Mouse (Mus musculus): ENCODE measurements around the gene Tubd1.

The Tubd1 gene

GRCm38 (mm10) chr11:86553525-86553924 is 8.7 kb downstream of the Tubd1 start:
- no peak for DNase-seq (ENCODE audit: inconsistent age in 2 of 2, low spot score in 1 of 2)

- no peak for DNase-seq (ENCODE audit: inconsistent age in 2 of 2, low spot score in 1 of 2)
Observed at GRCm38 (mm10) chr11:86558258-86558657, 13.5 kb downstream of the Tubd1 start.

- DNase-seq (ENCODE audit: inconsistent age in 2 of 2, low spot score in 1 of 2): peak in 1 of 2 experiments; percentile 77
Observed at GRCm38 (mm10) chr11:86568425-86568824, 23.6 kb downstream of the Tubd1 start.

GRCm38 (mm10) chr11:86570261-86570746 is 25.5 kb downstream of the Tubd1 start:
- peak; percentile 67 to 88 for DNase-seq (ENCODE audit: inconsistent age in 2 of 2, low spot score in 1 of 2)

GRCm38 (mm10) chr11:86571047-86571855 is 26.5 kb downstream of the Tubd1 start:
- no peak for DNase-seq (ENCODE audit: inconsistent age in 2 of 2, low spot score in 1 of 2)

- DNase-seq (ENCODE audit: inconsistent age in 2 of 2, low spot score in 1 of 2): no peak
Observed at GRCm38 (mm10) chr11:86571871-86572270, 27.1 kb downstream of the Tubd1 start.

GRCm38 (mm10) chr11:86572623-86573022 is 27.8 kb downstream of the Tubd1 start:
- DNase-seq (ENCODE audit: inconsistent age in 2 of 2, low spot score in 1 of 2): no peak

GRCm38 (mm10) chr11:86573646-86574231 is 28.9 kb downstream of the Tubd1 start:
- no peak for DNase-seq (ENCODE audit: inconsistent age in 2 of 2, low spot score in 1 of 2)

- no peak for DNase-seq (ENCODE audit: inconsistent age in 2 of 2, low spot score in 1 of 2)
Observed at GRCm38 (mm10) chr11:86574408-86574807, 29.6 kb downstream of the Tubd1 start.

GRCm38 (mm10) chr11:86575632-86576378 is 31.0 kb downstream of the Tubd1 start:
- no peak for DNase-seq (ENCODE audit: inconsistent age in 2 of 2, low spot score in 1 of 2)

GRCm38 (mm10) chr11:86577231-86577630 is 32.4 kb downstream of the Tubd1 start:
- peak; percentile 46 to 79 for DNase-seq (ENCODE audit: inconsistent age in 2 of 2, low spot score in 1 of 2)

GRCm38 (mm10) chr11:86578106-86578808 is 33.5 kb downstream of the Tubd1 start:
- peak in 1 of 2 experiments; percentile 55 for DNase-seq (ENCODE audit: inconsistent age in 2 of 2, low spot score in 1 of 2)

- peak; percentile 64 to 88 for DNase-seq (ENCODE audit: inconsistent age in 2 of 2, low spot score in 1 of 2)
Observed at GRCm38 (mm10) chr11:86578809-86579730, 34.3 kb downstream of the Tubd1 start.

GRCm38 (mm10) chr11:86579731-86580318 is 35.0 kb downstream of the Tubd1 start:
- DNase-seq (ENCODE audit: inconsistent age in 2 of 2, low spot score in 1 of 2): peak in 1 of 2 experiments; percentile 70

GRCm38 (mm10) chr11:86580319-86581113 is 35.7 kb downstream of the Tubd1 start:
- DNase-seq (ENCODE audit: inconsistent age in 2 of 2, low spot score in 1 of 2): peak in 1 of 2 experiments; percentile 72

GRCm38 (mm10) chr11:86581250-86581753 is 36.5 kb downstream of the Tubd1 start:
- DNase-seq (ENCODE audit: inconsistent age in 2 of 2, low spot score in 1 of 2): peak; percentile 54 to 90

- peak in 1 of 2 experiments; percentile 65 for DNase-seq (ENCODE audit: inconsistent age in 2 of 2, low spot score in 1 of 2)
Observed at GRCm38 (mm10) chr11:86581943-86582542, 37.3 kb downstream of the Tubd1 start.

Measured in adrenal gland, adult (tissue).